Mouse (Mus musculus): Measurements from ENCODE around the gene Steap3. TPM values are rescaled to one million over a fixed set of nuclear protein-coding genes. Genes with fewer than 3 reads are reported as not detected.

Steap3 gene
- total and polyA plus RNA-seq, 2 experiments from 2014 or later = 19.6 to 38.7 TPM

- Histone ChIP-seq H3K4me1 (ENCODE audit: control insufficient read depth, insufficient read depth) (0 out of 2 replicates have a peak, but pooled peaks cover 12% of the 10 kb centered on the region), H3K4me2 (ENCODE audit: low read depth, low read length) (no peak overlapping the region), H3K36me3 (replicated peaks; ENCODE audit: control insufficient read depth, insufficient read depth, low read length) (no peaks in the 10 kb centered on the region), H3K27ac (ENCODE audit: low read depth) (no peak overlapping the region), H3K4me3 (ENCODE audit: low read depth, low read length) (no peak overlapping the region), H3K27me3 (ENCODE audit: control insufficient read depth, insufficient read depth, low read length) (no peaks in the 10 kb centered on the region), H3K9me3 (replicated peaks; ENCODE audit: control insufficient read depth, low read length) (no peaks in the 10 kb centered on the region), H3K9ac (replicated peaks; ENCODE audit: low read depth, low read length) (no peak overlapping the region)
- no peak for ATAC-seq (ENCODE audit: insufficient read depth, low read depth)
- 32% methylated on average over 7 of the region's 7 CpGs for WGBS
- DNase-seq (ENCODE audit: low spot score) = no peak
- no peak for TF ChIP-seq EP300 (IDR thresholded peaks at IDR 0.05; ENCODE audit: low read depth)
- TF ChIP-seq CTCF (IDR thresholded peaks at IDR 0.05; ENCODE audit: low read depth) = no peak
Observed at GRCm38 (mm10) chr1:120259249-120259648, 13.3 kb downstream of the Steap3 start.

- DNase-seq (ENCODE audit: low spot score) (no peak), ATAC-seq (ENCODE audit: insufficient read depth, low read depth) (no peak)
- Histone ChIP-seq H3K9ac (replicated peaks; ENCODE audit: low read depth, low read length) (no peak overlapping the region; the same call in 1 of the 2 replicates), H3K4me3 (ENCODE audit: low read depth, low read length) (no peak overlapping the region), H3K36me3 (replicated peaks; ENCODE audit: control insufficient read depth, insufficient read depth, low read length) (no peaks in the 10 kb centered on the region), H3K27ac (ENCODE audit: low read depth) (no peak overlapping the region), H3K9me3 (replicated peaks; ENCODE audit: control insufficient read depth, low read length) (no peaks in the 10 kb centered on the region), H3K4me2 (ENCODE audit: low read depth, low read length) (no peak overlapping the region), H3K4me1 (ENCODE audit: control insufficient read depth, insufficient read depth) (0 out of 2 replicates have a peak, but pooled peaks cover 12% of the 10 kb centered on the region), H3K27me3 (ENCODE audit: control insufficient read depth, insufficient read depth, low read length) (no peaks in the 10 kb centered on the region)
- TF ChIP-seq EP300 (IDR thresholded peaks at IDR 0.05; ENCODE audit: low read depth) = no peak
- TF ChIP-seq CTCF (IDR thresholded peaks at IDR 0.05; ENCODE audit: low read depth) = no peak
- 45% methylated on average over 9 of the region's 9 CpGs for WGBS
Observed at GRCm38 (mm10) chr1:120258744-120259143, 13.8 kb downstream of the Steap3 start.

- Histone ChIP-seq H3K4me1 (ENCODE audit: control insufficient read depth, insufficient read depth) (0 out of 2 replicates have a peak, but pooled peaks cover 8% of the 10 kb centered on the region), H3K27me3 (ENCODE audit: control insufficient read depth, insufficient read depth, low read length) (no peaks in the 10 kb centered on the region), H3K4me2 (ENCODE audit: low read depth, low read length) (no peak overlapping the region), H3K9ac (replicated peaks; ENCODE audit: low read depth, low read length) (no peak overlapping the region), H3K9me3 (replicated peaks; ENCODE audit: control insufficient read depth, low read length) (no peaks in the 10 kb centered on the region), H3K27ac (ENCODE audit: low read depth) (no peak overlapping the region), H3K36me3 (replicated peaks; ENCODE audit: control insufficient read depth, insufficient read depth, low read length) (no peaks in the 10 kb centered on the region), H3K4me3 (ENCODE audit: low read depth, low read length) (no peak overlapping the region)
- WGBS = 70% methylated on average over 8 of the region's 8 CpGs
- TF ChIP-seq CTCF (IDR thresholded peaks at IDR 0.05; ENCODE audit: low read depth) (no peak), EP300 (IDR thresholded peaks at IDR 0.05; ENCODE audit: low read depth) (no peak)
- no peak for ATAC-seq (ENCODE audit: insufficient read depth, low read depth)
- DNase-seq (ENCODE audit: low spot score) = no peak
Observed at GRCm38 (mm10) chr1:120258245-120258644, 14.3 kb downstream of the Steap3 start.

GRCm38 (mm10) chr1:120253751-120254150, 18.8 kb downstream of the Steap3 start:
- ATAC-seq (ENCODE audit: insufficient read depth, low read depth) (peak; percentile 67), DNase-seq (ENCODE audit: low spot score) (peak; percentile 69)
- Histone ChIP-seq H3K27ac (ENCODE audit: low read depth) (peak overlapping the region; percentile 26; the same call in 1 of the 2 replicates), H3K4me2 (ENCODE audit: low read depth, low read length) (no peak overlapping the region), H3K4me1 (ENCODE audit: control insufficient read depth, insufficient read depth) (no peaks in the 10 kb centered on the region), H3K36me3 (replicated peaks; ENCODE audit: control insufficient read depth, insufficient read depth, low read length) (no peaks in the 10 kb centered on the region), H3K4me3 (ENCODE audit: low read depth, low read length) (no peak overlapping the region), H3K27me3 (ENCODE audit: control insufficient read depth, insufficient read depth, low read length) (no peaks in the 10 kb centered on the region), H3K9ac (replicated peaks; ENCODE audit: low read depth, low read length) (no peak overlapping the region), H3K9me3 (replicated peaks; ENCODE audit: control insufficient read depth, low read length) (peaks cover 7% of the 10 kb centered on the region; the same call in 1 of the 2 replicates)
- TF ChIP-seq CTCF (IDR thresholded peaks at IDR 0.05; ENCODE audit: low read depth) (no peak), EP300 (IDR thresholded peaks at IDR 0.05; ENCODE audit: low read depth) (no peak)
- 56% methylated on average over 6 of the region's 6 CpGs for WGBS

- H3K4me2 ChIP-seq (ENCODE audit: low read depth, low read length) = no peak overlapping the region
- H3K36me3 ChIP-seq (replicated peaks; ENCODE audit: control insufficient read depth, insufficient read depth, low read length) = no peaks in the 10 kb centered on the region
- H3K4me3 ChIP-seq (ENCODE audit: low read depth, low read length) = no peak overlapping the region
- no peak overlapping the region for H3K9ac ChIP-seq (replicated peaks; ENCODE audit: low read depth, low read length)
- no peak overlapping the region for H3K27ac ChIP-seq (ENCODE audit: low read depth)
- no peak for DNase-seq (ENCODE audit: low spot score)
- TF ChIP-seq CTCF (IDR thresholded peaks at IDR 0.05; ENCODE audit: low read depth) (no peak), EP300 (IDR thresholded peaks at IDR 0.05; ENCODE audit: low read depth) (no peak)
- peaks cover 7% of the 10 kb centered on the region; the same call in 1 of the 2 replicates for H3K9me3 ChIP-seq (replicated peaks; ENCODE audit: control insufficient read depth, low read length)
- no peaks in the 10 kb centered on the region for H3K27me3 ChIP-seq (ENCODE audit: control insufficient read depth, insufficient read depth, low read length)
- no peak for ATAC-seq (ENCODE audit: insufficient read depth, low read depth)
- 87% methylated on average over 7 of the region's 7 CpGs for WGBS
- no peaks in the 10 kb centered on the region for H3K4me1 ChIP-seq (ENCODE audit: control insufficient read depth, insufficient read depth)
Observed at GRCm38 (mm10) chr1:120252519-120253160, 19.9 kb downstream of the Steap3 start.
